Mouse (Mus musculus) kidney, postnatal 25 days (tissue): ENCODE data around the gene Erbb4.

Experiments
- DNase-seq, 2 experiments: peaks; one replicate each; pipeline ENCODE4 v3.0.0; 2021; ENCODE audit warnings: mixed read lengths in 2 of 2

Erbb4 gene

GRCm38 (mm10) chr1:68501561-68501960, 606.3 kb downstream of the Erbb4 start:
- DNase-seq = peak; percentile 52 to 55

GRCm38 (mm10) chr1:68466390-68466960, 641.4 kb downstream of the Erbb4 start:
- DNase-seq = no peak

GRCm38 (mm10) chr1:68451274-68451673, 656.6 kb downstream of the Erbb4 start:
- no peak for DNase-seq

GRCm38 (mm10) chr1:68424336-68424983, 683.4 kb downstream of the Erbb4 start:
- DNase-seq = no peak

- no peak for DNase-seq
Observed at GRCm38 (mm10) chr1:68401204-68401603, 706.7 kb downstream of the Erbb4 start.

- no peak for DNase-seq
Observed at GRCm38 (mm10) chr1:68371531-68371930, 736.3 kb downstream of the Erbb4 start.

GRCm38 (mm10) chr1:68333714-68334113, 774.1 kb downstream of the Erbb4 start:
- DNase-seq = no peak

GRCm38 (mm10) chr1:68305813-68306212, 802.0 kb downstream of the Erbb4 start:
- no peak for DNase-seq

GRCm38 (mm10) chr1:68284443-68284842, 823.4 kb downstream of the Erbb4 start:
- no peak for DNase-seq

GRCm38 (mm10) chr1:68275819-68276218, 832.0 kb downstream of the Erbb4 start:
- no peak for DNase-seq

GRCm38 (mm10) chr1:68178580-68178979, 929.3 kb downstream of the Erbb4 start:
- DNase-seq = no peak

GRCm38 (mm10) chr1:68155253-68155652, 952.6 kb downstream of the Erbb4 start:
- DNase-seq = no peak

GRCm38 (mm10) chr1:68150572-68150971, 957.3 kb downstream of the Erbb4 start:
- DNase-seq = peak in 1 of 2 experiments; percentile 1

GRCm38 (mm10) chr1:68142562-68143350, 965.1 kb downstream of the Erbb4 start:
- no peak for DNase-seq

- no peak for DNase-seq
Observed at GRCm38 (mm10) chr1:68134943-68135342, 972.9 kb downstream of the Erbb4 start.

- no peak for DNase-seq
Observed at GRCm38 (mm10) chr1:68134450-68134849, 973.4 kb downstream of the Erbb4 start.

GRCm38 (mm10) chr1:68123541-68123940, 984.3 kb downstream of the Erbb4 start:
- no peak for DNase-seq

GRCm38 (mm10) chr1:68120364-68120763, 987.5 kb downstream of the Erbb4 start:
- DNase-seq = no peak

GRCm38 (mm10) chr1:68115721-68116120, 992.1 kb downstream of the Erbb4 start:
- DNase-seq = no peak

GRCm38 (mm10) chr1:68106543-68106860, 1001.4 kb downstream of the Erbb4 start:
- peak; percentile 31 to 67 for DNase-seq

- no peak for DNase-seq
Observed at GRCm38 (mm10) chr1:68105834-68106542, 1001.9 kb downstream of the Erbb4 start.

GRCm38 (mm10) chr1:68089623-68090022, 1018.2 kb downstream of the Erbb4 start:
- no peak for DNase-seq

GRCm38 (mm10) chr1:68056494-68056893, 1051.4 kb downstream of the Erbb4 start:
- DNase-seq = no peak
